Mouse (Mus musculus) testis, adult 2 months (tissue): ENCODE results near the gene Tex33. TPM values are rescaled to one million over a fixed set of nuclear protein-coding genes. Genes with fewer than 3 reads are reported as not detected.

Experiments used
- H3K27ac ChIP-seq: fragments of 200-500 bp; 2 replicates; pipeline ENCODE4 v1.5.1; 2012; ENCODE audit warnings: low read depth, low read length; ENCODE audit not compliant: control insufficient read depth, insufficient read depth
- H3K27me3 ChIP-seq: fragments of 200-500 bp; 2 replicates; pipeline ENCODE4 v1.6.1; 2012; ENCODE audit warnings: mild to moderate bottlenecking, low read length, moderate library complexity; ENCODE audit not compliant: control insufficient read depth, insufficient read depth
- H3K36me3 ChIP-seq: fragments of 200-500 bp; 2 replicates; pipeline ENCODE4 v1.6.1; 2012; ENCODE audit warnings: mild to moderate bottlenecking, low read length; ENCODE audit not compliant: control insufficient read depth, insufficient read depth
- H3K4me1 ChIP-seq: fragments of 200-500 bp; 2 replicates; pipeline ENCODE4 v1.6.1; 2012; ENCODE audit warnings: low read length; ENCODE audit not compliant: control insufficient read depth, insufficient read depth
- H3K4me3 ChIP-seq: fragments of 200-500 bp; 2 replicates; pipeline ENCODE4 v1.5.1; 2012; ENCODE audit warnings: low read depth, mild to moderate bottlenecking, low read length, moderate library complexity, mixed read lengths; ENCODE audit not compliant: control insufficient read depth
- CTCF ChIP-seq: fragments of 200-500 bp; IDR thresholded peaks from 2 replicates; pipeline ENCODE4 v1.5.1; 2012; ENCODE audit warnings: low read depth, mild to moderate bottlenecking, inconsistent platforms, low read length, moderate library complexity; ENCODE audit not compliant: control insufficient read depth, insufficient read depth, insufficient replicate concordance
- POLR2A ChIP-seq: fragments of 200-500 bp; IDR thresholded peaks from 2 replicates; pipeline ENCODE4 v1.6.1; 2012; ENCODE audit warnings: low read depth, mild to moderate bottlenecking, inconsistent platforms, low read length, moderate library complexity; ENCODE audit not compliant: control insufficient read depth
- polyA plus RNA-seq: library from polyadenylated mRNA; depleted of rRNA; stranded (reverse); fragments of >200 nt; gene quantifications from 2 replicates; pipeline ENCODE4 v1.2.3, GENCODE M21; 2012

Tex33 gene
- polyA plus RNA-seq, 1 experiment, result 1,395 TPM

- Histone ChIP-seq H3K4me3 (no peak overlapping the region), H3K4me1 (peaks cover 9% of the 10 kb centered on the region), H3K27me3 (no peaks in the 10 kb centered on the region), H3K36me3 (no peaks in the 10 kb centered on the region), H3K27ac (no peak overlapping the region)
- TF ChIP-seq CTCF, result no peak
- no peak for TF ChIP-seq POLR2A
These were observed 13.6 kb downstream of the Tex33 start for GRCm38 (mm10) chr15:78382115-78382514.

GRCm38 (mm10) chr15:78380741-78381140 lies 15.0 kb downstream of the Tex33 start:
- Histone ChIP-seq H3K36me3 (no peaks in the 10 kb centered on the region), H3K27me3 (no peaks in the 10 kb centered on the region), H3K4me3 (no peak overlapping the region), H3K4me1 (peaks cover 9% of the 10 kb centered on the region), H3K27ac (no peak overlapping the region)
- TF ChIP-seq CTCF (no peak), POLR2A (no peak)

- H3K4me3 ChIP-seq, result no peak overlapping the region
- no peak for TF ChIP-seq CTCF
- no peak for TF ChIP-seq POLR2A
- H3K27me3 ChIP-seq, result no peaks in the 10 kb centered on the region
- H3K27ac ChIP-seq, result no peak overlapping the region
- H3K36me3 ChIP-seq, result no peaks in the 10 kb centered on the region
- peaks cover 9% of the 10 kb centered on the region for H3K4me1 ChIP-seq
These were observed 15.5 kb downstream of the Tex33 start for GRCm38 (mm10) chr15:78380208-78380607.

- Histone ChIP-seq H3K27me3 (no peaks in the 10 kb centered on the region), H3K27ac (no peak overlapping the region), H3K4me3 (no peak overlapping the region; the same call in 1 of the 2 replicates), H3K36me3 (no peaks in the 10 kb centered on the region), H3K4me1 (peaks cover 9% of the 10 kb centered on the region)
- no peak for TF ChIP-seq POLR2A
These were observed 17.2 kb downstream of the Tex33 start for GRCm38 (mm10) chr15:78378556-78378955.

GRCm38 (mm10) chr15:78377859-78378258 lies 17.9 kb downstream of the Tex33 start:
- TF ChIP-seq POLR2A (no peak), CTCF (no peak)
- Histone ChIP-seq H3K4me3 (peak overlapping the region; percentile 36), H3K27me3 (no peaks in the 10 kb centered on the region), H3K27ac (no peak overlapping the region), H3K4me1 (peaks cover 9% of the 10 kb centered on the region), H3K36me3 (no peaks in the 10 kb centered on the region)

- Histone ChIP-seq H3K36me3 (no peaks in the 10 kb centered on the region), H3K4me3 (no peak overlapping the region), H3K4me1 (peaks cover 9% of the 10 kb centered on the region), H3K27me3 (no peaks in the 10 kb centered on the region), H3K27ac (no peak overlapping the region)
- no peak for TF ChIP-seq POLR2A
- no peak for TF ChIP-seq CTCF
These were observed 21.5 kb downstream of the Tex33 start for GRCm38 (mm10) chr15:78374204-78374603.

GRCm38 (mm10) chr15:78372796-78373195 lies 22.9 kb downstream of the Tex33 start:
- Histone ChIP-seq H3K27me3 (no peaks in the 10 kb centered on the region), H3K27ac (no peak overlapping the region), H3K4me1 (peaks cover 3% of the 10 kb centered on the region), H3K4me3 (no peak overlapping the region), H3K36me3 (no peaks in the 10 kb centered on the region)
- TF ChIP-seq CTCF (no peak), POLR2A (no peak)

GRCm38 (mm10) chr15:78369641-78370040 lies 26.1 kb downstream of the Tex33 start:
- Histone ChIP-seq H3K27me3 (no peaks in the 10 kb centered on the region), H3K4me1 (peaks cover 2% of the 10 kb centered on the region; the same call in 1 of the 2 replicates), H3K36me3 (no peaks in the 10 kb centered on the region), H3K27ac (no peak overlapping the region), H3K4me3 (no peak overlapping the region)
- TF ChIP-seq POLR2A, result no peak
